Mouse (Mus musculus): Measurements from ENCODE around the gene Slc25a3. TPM values are rescaled to one million over a fixed set of nuclear protein-coding genes. Genes with fewer than 3 reads are reported as not detected.

Gene Slc25a3
- polyA plus RNA-seq, 2 experiments: 190 to 207 TPM

DNA sequence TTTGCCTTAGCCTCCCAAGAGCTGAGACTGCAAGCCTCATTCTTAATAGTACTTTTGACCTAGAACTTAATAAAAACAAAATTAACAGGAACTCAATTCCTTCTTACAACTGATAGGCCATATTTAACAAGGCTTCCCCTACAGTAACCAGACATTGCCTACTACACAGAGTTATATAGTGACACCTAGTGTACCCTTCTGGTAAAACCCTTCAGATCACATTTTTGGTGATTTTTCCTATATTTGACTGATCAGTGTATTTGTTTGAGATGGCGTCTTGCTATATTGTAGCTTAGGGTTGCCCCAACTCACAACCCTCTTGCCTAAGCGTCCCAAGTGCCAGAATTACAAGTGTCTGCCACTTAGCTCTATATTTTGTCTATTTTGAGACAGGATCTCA, 17.7 kb upstream of the Slc25a3 start:
- no peaks in the 10 kb centered on the region for H3K9me3 ChIP-seq (ENCODE audit: control insufficient read depth, low read length)
- no peak overlapping the region for H3K9ac ChIP-seq (replicated peaks)
- 0 out of 2 replicates have a peak, but pooled peaks have one; percentile 9 for ATAC-seq (ENCODE audit: insufficient read depth)
- H3K27me3 ChIP-seq (ENCODE audit: control insufficient read depth, insufficient read depth, low read length): no peaks in the 10 kb centered on the region
- no peak overlapping the region for H3K4me3 ChIP-seq (ENCODE audit: insufficient read depth in 1 of 2, low read depth in 2 of 2, low read length in 2 of 2)
- peak in 1 of 3 experiments; percentile 43 for DNase-seq (ENCODE audit: low read depth in 3 of 3, low spot score in 3 of 3)
- H3K4me1 ChIP-seq (replicated peaks; ENCODE audit: control insufficient read depth in 2 of 2, insufficient read depth in 2 of 2, low read length in 1 of 2): peaks cover 5 to 13% of the 10 kb centered on the region in 2 experiments; a peak in 2 of 4 replicates
- H3K27ac ChIP-seq: no peak overlapping the region
- WGBS (ENCODE audit: insufficient replicate concordance): 13% methylated on average over 2 of the region's 2 CpGs
- TF ChIP-seq CTCF (IDR thresholded peaks at IDR 0.05; ENCODE audit: low read depth): peak; percentile 64; the same call in 1 of the 2 replicates
- no peak for TF ChIP-seq EP300 (IDR thresholded peaks at IDR 0.05; ENCODE audit: low read depth)
- H3K4me2 ChIP-seq (ENCODE audit: low read depth): no peak overlapping the region
- H3K36me3 ChIP-seq (replicated peaks; ENCODE audit: control insufficient read depth, insufficient read depth, low read depth): peaks cover 18% of the 10 kb centered on the region

DNA sequence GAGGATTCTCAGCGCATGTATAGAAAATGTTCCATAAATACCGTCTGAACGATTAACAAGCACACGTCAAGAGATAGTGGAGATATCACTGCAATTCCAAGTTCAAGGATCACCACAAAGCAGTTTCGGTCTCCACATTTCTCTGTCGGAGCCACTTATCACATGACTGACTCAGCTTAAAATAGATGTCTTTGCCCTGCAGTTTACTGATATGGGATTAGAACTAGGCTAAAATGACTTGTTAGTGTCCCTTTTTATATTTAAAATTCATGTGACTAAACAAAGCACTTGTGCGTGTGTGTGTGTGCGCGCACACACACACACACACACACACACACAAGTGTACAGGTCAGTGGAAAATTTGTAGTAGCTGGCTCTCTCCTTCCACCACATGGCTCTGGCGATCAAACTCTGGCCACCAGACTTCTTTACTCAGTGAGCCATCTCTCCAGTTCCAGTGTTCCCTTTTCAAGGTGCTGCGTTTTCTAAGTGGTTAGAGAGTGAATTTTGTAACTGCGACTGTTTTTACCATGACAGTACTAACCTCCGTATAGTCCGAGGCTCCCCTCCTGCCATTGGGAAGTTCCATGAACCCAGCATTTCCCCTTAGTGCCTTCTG, 15.4 kb upstream of the Slc25a3 start:
- no peak; the same call in 1 of the 2 replicates for ATAC-seq (ENCODE audit: insufficient read depth)
- Histone ChIP-seq H3K27ac (no peak overlapping the region), H3K36me3 (replicated peaks; ENCODE audit: control insufficient read depth, insufficient read depth, low read depth) (no peaks in the 10 kb centered on the region), H3K4me1 (replicated peaks; ENCODE audit: control insufficient read depth in 2 of 2, insufficient read depth in 2 of 2, low read length in 1 of 2) (peaks cover 5 to 13% of the 10 kb centered on the region in 2 experiments; a peak in 2 of 4 replicates), H3K4me3 (ENCODE audit: insufficient read depth in 1 of 2, low read depth in 2 of 2, low read length in 2 of 2) (no peak overlapping the region), H3K4me2 (ENCODE audit: low read depth) (no peak overlapping the region), H3K9ac (replicated peaks) (no peak overlapping the region), H3K9me3 (ENCODE audit: control insufficient read depth, low read length) (no peaks in the 10 kb centered on the region), H3K27me3 (ENCODE audit: control insufficient read depth, insufficient read depth, low read length) (no peaks in the 10 kb centered on the region)
- no peak for DNase-seq (ENCODE audit: low read depth in 3 of 3, low spot score in 3 of 3)
- TF ChIP-seq EP300 (IDR thresholded peaks at IDR 0.05; ENCODE audit: low read depth) (no peak), CTCF (IDR thresholded peaks at IDR 0.05; ENCODE audit: low read depth) (no peak)
- 55% methylated on average over 14 of the region's 14 CpGs for WGBS (ENCODE audit: insufficient replicate concordance)

GRCm38 (mm10) chr10:91138317-91138716, 14.5 kb upstream of the Slc25a3 start:
- Histone ChIP-seq H3K4me2 (ENCODE audit: low read depth) (no peak overlapping the region), H3K36me3 (replicated peaks; ENCODE audit: control insufficient read depth, insufficient read depth, low read depth) (no peaks in the 10 kb centered on the region), H3K27me3 (ENCODE audit: control insufficient read depth, insufficient read depth, low read length) (no peaks in the 10 kb centered on the region), H3K4me1 (replicated peaks; ENCODE audit: control insufficient read depth in 2 of 2, insufficient read depth in 2 of 2, low read length in 1 of 2) (peaks cover 5 to 13% of the 10 kb centered on the region in 2 experiments; a peak in 2 of 4 replicates), H3K4me3 (ENCODE audit: insufficient read depth in 1 of 2, low read depth in 2 of 2, low read length in 2 of 2) (no peak overlapping the region), H3K27ac (no peak overlapping the region), H3K9me3 (ENCODE audit: control insufficient read depth, low read length) (no peaks in the 10 kb centered on the region), H3K9ac (replicated peaks) (no peak overlapping the region)
- peak; percentile 31 for ATAC-seq (ENCODE audit: insufficient read depth)
- WGBS (ENCODE audit: insufficient replicate concordance): 30% methylated on average over 3 of the region's 3 CpGs
- TF ChIP-seq EP300 (IDR thresholded peaks at IDR 0.05; ENCODE audit: low read depth): no peak
- no peak for TF ChIP-seq CTCF (IDR thresholded peaks at IDR 0.05; ENCODE audit: low read depth)
- DNase-seq (ENCODE audit: low read depth in 3 of 3, low spot score in 3 of 3): no peak

DNA sequence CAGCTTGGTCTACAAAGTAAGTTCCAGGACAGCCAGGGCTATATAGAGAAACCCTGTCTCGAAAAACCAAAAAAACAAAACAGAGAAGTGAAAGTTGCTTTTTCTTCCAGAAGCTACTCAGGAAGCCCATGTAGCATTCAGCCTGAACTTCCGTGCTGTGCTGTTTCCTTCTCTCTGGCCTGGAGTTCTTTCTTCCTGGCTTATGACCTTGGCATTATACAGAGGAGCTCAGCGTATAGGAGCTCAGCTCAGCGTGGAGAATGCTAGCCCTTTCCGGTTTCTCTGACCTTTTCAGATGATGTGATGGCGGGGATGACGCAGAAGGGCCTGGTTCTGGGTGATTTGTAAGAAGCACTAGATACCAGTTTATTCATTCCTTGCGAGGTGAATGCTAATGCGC, 13.5 kb upstream of the Slc25a3 start:
- DNase-seq (ENCODE audit: low read depth in 3 of 3, low spot score in 3 of 3) (no peak), ATAC-seq (ENCODE audit: insufficient read depth) (peak; percentile 34; the same call in 1 of the 2 replicates)
- no peak for TF ChIP-seq EP300 (IDR thresholded peaks at IDR 0.05; ENCODE audit: low read depth)
- TF ChIP-seq CTCF (IDR thresholded peaks at IDR 0.05; ENCODE audit: low read depth): no peak
- Histone ChIP-seq H3K9me3 (ENCODE audit: control insufficient read depth, low read length) (no peaks in the 10 kb centered on the region), H3K4me1 (replicated peaks; ENCODE audit: control insufficient read depth in 2 of 2, insufficient read depth in 2 of 2, low read length in 1 of 2) (peaks cover 5 to 13% of the 10 kb centered on the region in 2 experiments; a peak in 2 of 4 replicates), H3K9ac (replicated peaks) (no peak overlapping the region), H3K4me2 (ENCODE audit: low read depth) (no peak overlapping the region), H3K27ac (no peak overlapping the region), H3K27me3 (ENCODE audit: control insufficient read depth, insufficient read depth, low read length) (no peaks in the 10 kb centered on the region), H3K36me3 (replicated peaks; ENCODE audit: control insufficient read depth, insufficient read depth, low read depth) (no peaks in the 10 kb centered on the region), H3K4me3 (ENCODE audit: insufficient read depth in 1 of 2, low read depth in 2 of 2, low read length in 2 of 2) (no peak overlapping the region)
- WGBS (ENCODE audit: insufficient replicate concordance): 72% methylated on average over 9 of the region's 9 CpGs

DNA sequence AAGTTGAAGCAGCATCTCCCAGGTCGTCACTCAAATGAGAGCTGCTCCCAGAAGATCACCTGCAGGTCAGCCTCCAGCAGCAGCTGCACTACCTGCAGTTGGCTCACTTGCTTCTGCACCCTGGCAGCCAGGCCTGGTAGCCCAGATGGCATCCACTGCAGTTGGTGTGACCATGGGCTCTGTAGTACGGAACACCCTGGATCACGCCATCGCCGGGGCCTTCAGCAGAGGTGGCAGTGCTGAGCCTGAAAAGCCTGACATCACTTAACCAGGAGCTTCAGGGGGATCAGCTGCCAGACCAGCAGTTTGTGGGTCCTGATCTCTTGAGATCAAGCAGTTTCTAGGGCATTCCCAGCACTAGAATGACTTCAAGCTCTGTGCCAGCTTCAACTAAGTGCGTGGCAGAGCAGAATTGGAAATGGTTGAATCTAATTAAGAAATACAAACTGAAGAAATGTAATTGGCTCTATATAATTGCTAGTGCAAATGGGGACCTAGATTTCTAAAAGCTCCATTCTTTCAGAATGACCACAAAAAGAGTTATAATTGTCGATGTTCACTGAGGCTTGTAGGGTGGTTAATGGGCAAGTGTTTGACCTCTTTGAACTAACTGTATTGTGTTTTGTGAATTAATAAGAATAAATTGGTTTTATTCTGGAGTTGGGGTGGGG, 11.6 kb upstream of the Slc25a3 start:
- H3K4me1 ChIP-seq (replicated peaks; ENCODE audit: control insufficient read depth in 2 of 2, insufficient read depth in 2 of 2, low read length in 1 of 2): peaks cover 5 to 13% of the 10 kb centered on the region in 2 experiments; a peak in 2 of 4 replicates
- no peak overlapping the region for H3K9ac ChIP-seq (replicated peaks)
- WGBS (ENCODE audit: insufficient replicate concordance): 83% methylated on average over 7 of the region's 7 CpGs
- no peak overlapping the region for H3K4me2 ChIP-seq (ENCODE audit: low read depth)
- no peaks in the 10 kb centered on the region for H3K27me3 ChIP-seq (ENCODE audit: control insufficient read depth, insufficient read depth, low read length)
- TF ChIP-seq CTCF (IDR thresholded peaks at IDR 0.05; ENCODE audit: low read depth): no peak
- TF ChIP-seq EP300 (IDR thresholded peaks at IDR 0.05; ENCODE audit: low read depth): no peak
- H3K36me3 ChIP-seq (replicated peaks; ENCODE audit: control insufficient read depth, insufficient read depth, low read depth): no peaks in the 10 kb centered on the region
- no peaks in the 10 kb centered on the region for H3K9me3 ChIP-seq (ENCODE audit: control insufficient read depth, low read length)
- ATAC-seq (ENCODE audit: insufficient read depth): no peak
- H3K4me3 ChIP-seq (ENCODE audit: insufficient read depth in 1 of 2, low read depth in 2 of 2, low read length in 2 of 2): no peak overlapping the region
- no peak for DNase-seq (ENCODE audit: low read depth in 3 of 3, low spot score in 3 of 3)
- no peak overlapping the region for H3K27ac ChIP-seq

Data from liver, embryonic 14.5 days (tissue).